Mouse (Mus musculus) thymus, adult 2 months (tissue): Measurements from ENCODE around the gene Lypla2.

Experiments used
- CTCF ChIP-seq: fragments of 200-500 bp; IDR thresholded peaks from 2 replicates; pipeline ENCODE4 v1.5.1; 2012; ENCODE audit warnings: mild to moderate bottlenecking, control low read depth, low read length, moderate library complexity, borderline replicate concordance; ENCODE audit not compliant: control insufficient read depth, poor library complexity, insufficient read depth; ENCODE audit errors: extremely low read depth
- POLR2A ChIP-seq: fragments of 200-500 bp; IDR thresholded peaks from 2 replicates; pipeline ENCODE4 v1.6.1; 2012; ENCODE audit warnings: mild to moderate bottlenecking, low read length, control low read depth, moderate library complexity; ENCODE audit not compliant: control insufficient read depth, poor library complexity, insufficient read depth; ENCODE audit errors: extremely low read depth

- no peak for TF ChIP-seq CTCF
- no peak for TF ChIP-seq POLR2A
These were observed 9.2 kb upstream of the Lypla2 start for GRCm38 (mm10) chr4:135981524-135982063.
